Mouse (Mus musculus) skeletal muscle tissue, adult 2 months (tissue): Measurements from ENCODE around the gene Rad23b.
"Not testable (repeated sequence)": the region's sequence is repeated elsewhere in the genome, so short reads cannot be mapped to it uniquely, and the experiment has no call there.

Experiments used
- DNase-seq: peaks from one replicate; pipeline ENCODE4 v3.0.0-alpha.2; 2012; ENCODE audit warnings: low read depth, low spot score

Gene Rad23b

DNA sequence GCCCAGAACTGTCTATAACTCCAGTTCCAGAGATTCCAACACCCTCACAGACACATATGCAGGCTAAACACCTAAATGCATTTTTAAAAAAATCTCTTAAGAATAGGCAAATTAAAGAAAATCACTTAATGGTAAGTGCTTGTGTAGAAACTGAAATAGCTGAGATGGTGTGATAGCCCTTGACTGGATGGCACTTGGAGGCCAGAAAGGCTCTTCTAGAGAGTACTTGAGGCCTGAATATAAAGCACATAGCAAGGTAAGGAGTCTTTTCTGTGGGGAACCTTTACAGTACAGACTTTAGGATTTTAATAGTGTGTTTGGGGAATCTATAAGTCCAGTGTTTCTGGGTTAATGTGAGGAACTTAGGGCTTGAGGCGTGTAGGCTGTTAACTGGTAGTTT, 4.2 kb downstream of the Rad23b start:
- DNase-seq: no peak

DNA sequence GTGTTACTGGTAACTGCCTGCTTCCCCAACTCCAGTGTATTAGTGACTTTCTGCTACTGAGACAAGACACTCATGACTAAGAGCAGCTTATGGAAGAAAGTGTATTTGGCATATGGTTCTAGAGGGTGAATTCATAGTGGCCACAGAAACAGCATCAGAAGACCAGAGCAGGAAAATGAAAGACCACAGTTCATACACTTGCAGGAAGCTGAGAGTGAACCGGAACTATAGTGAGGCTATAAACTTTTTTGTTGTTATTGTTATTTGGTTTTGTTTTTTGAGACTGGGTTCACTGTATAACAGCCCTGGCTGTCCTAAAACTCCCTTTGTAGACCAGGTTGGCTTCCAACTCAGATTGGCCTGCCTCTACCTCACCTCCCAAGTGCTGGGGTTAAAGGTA, 6.0 kb downstream of the Rad23b start:
- no peak for DNase-seq

DNA sequence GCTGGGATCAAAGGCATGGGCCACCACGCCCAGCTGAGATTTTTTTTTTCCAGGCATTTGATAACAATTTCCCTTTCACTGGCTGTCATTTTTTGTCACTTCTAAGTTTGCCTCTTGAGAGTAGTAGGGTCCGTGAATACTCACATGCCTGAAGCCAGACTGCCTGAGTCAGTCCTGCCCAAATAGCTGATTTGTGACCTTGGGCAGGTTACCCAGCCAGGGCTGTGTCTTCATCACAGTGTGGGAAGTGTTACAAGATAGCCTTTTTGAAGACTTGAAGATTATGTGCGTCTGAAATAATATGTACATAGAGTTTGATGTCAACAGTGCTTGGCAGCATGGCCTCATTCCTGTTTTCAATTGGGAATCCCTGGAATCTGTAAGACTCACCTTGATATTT, 6.9 kb downstream of the Rad23b start:
- no peak for DNase-seq

DNA sequence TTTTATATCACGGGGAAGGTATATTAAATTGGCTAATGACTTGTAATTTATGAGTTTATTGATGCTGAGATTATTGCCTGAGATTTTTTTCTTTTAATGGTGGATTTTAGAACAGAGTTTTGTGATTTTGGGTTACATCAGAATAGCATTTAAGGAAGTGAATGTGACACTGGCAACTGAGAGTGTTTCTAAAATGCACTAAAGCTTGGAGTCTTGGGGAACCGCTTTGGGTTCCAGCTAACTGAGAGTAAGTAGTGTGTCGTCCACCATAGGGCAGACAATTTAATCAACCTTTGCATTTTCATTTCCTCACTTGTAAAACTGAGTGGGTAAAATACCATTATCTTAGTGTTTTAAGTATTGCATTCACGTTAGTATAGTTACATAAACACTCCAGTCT, 14.0 kb downstream of the Rad23b start:
- no peak for DNase-seq

DNA sequence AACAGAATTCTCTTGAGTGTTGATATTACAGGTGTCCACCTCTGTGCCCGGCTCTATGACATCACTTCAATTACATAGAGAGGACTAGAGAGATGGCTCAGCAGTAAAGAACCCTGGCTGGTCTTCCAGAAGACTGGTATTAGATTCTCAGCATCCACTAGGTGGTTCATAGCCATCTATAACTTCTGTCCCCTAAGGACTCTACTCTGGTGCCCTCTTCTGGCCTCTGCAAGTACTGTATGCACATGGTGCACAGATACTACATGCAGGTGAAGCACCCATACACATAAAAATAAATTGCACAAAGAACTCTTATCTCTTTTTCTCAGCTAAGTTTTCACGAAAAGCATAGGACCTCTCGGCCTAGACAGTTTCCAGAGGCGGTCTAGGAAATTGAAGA, 14.5 kb downstream of the Rad23b start:
- DNase-seq: no peak

DNA sequence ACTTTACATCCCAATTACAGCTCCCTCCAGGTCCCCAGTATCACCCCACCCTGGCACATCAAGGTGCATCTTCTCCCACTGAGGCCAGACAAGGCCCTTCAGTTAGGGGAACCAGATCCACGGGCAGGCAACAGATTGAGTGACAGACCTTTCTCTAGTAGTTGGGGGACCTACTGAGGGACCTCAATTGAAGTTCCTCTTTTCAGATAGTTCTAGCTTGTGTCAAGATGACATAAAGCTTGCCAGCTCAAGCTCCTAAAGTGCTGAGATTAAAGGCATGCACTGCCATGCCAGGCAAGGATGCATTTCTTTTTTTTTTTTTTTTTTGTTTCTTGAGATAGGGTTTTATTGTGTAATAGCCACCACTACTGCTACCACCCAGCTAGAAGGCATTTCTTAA, 16.2 kb downstream of the Rad23b start:
- no peak for DNase-seq

DNA sequence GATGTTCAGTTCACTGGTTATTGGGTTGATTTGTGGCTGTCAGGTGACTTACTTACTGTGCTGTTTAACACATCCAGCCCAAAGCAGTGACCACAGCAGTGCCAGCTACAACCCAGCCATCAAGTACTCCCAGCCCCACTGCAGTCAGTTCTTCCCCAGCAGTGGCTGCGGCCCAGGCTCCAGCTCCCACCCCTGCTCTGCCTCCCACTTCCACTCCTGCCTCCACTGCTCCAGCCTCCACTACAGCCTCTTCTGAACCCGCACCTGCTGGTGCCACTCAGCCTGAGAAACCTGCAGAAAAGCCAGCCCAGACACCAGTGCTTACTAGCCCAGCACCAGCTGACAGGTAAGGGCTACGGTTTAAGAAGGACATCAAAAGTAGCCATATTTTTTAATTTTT, 20.3 kb downstream of the Rad23b start:
- no peak for DNase-seq

DNA sequence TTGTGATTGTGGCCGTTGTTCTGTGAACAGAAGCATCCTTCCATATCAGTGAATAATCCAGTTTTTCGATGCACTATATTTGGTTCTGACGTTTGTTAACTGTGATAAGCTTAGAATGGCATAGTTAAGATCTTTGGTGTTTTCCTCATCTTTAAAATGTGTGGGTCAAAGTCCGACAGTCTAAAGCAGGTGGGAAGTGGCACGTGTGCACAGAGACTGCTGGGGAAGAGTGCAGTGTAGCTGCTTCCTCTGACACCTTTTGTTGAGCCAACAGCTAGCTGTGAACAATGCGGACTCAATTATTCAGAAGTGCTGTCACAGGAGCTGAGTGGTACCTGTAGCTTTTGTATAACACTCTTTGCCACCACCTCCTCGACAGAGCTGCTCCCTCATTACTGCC, 21.5 kb downstream of the Rad23b start:
- no peak for DNase-seq

DNA sequence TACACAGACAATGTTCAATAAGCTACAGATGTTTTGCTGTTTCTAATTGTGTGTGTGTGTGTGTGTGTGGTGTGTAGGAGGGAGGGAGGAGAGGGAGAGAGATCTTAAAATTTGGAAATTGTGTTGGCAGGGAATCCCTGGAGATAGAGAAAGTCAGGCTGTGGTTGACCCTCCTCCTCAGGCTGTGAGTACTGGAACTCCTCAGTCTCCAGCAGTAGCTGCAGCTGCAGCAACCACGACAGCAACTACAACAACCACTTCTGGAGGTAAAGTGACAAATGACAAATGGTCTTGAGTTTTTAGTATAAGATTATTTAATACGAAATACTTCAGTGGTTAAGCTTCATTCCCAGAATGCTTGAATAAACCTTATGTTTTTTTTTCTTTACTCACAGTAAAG, 32.5 kb downstream of the Rad23b start:
- DNase-seq: no peak

DNA sequence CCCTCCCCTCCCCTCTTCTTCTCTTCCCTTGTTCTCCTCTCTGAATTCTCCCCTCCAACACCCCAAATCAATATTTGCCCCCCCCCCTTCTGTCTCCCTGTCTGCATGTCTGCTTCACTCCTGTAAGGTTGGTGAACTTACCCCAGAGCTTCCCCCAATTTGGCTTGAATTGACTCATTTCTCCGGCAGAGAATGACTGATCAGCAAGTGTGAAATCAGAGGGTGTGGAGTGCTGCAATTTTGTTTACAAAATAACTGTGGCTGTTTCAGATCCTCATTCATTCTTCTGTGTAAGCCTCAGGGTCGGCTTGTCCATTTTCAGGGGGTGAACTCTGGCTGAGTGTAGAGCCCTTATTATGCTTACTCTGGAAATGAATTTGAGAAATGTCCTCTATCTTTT, 36.9 kb downstream of the Rad23b start:
- no peak for DNase-seq

DNA sequence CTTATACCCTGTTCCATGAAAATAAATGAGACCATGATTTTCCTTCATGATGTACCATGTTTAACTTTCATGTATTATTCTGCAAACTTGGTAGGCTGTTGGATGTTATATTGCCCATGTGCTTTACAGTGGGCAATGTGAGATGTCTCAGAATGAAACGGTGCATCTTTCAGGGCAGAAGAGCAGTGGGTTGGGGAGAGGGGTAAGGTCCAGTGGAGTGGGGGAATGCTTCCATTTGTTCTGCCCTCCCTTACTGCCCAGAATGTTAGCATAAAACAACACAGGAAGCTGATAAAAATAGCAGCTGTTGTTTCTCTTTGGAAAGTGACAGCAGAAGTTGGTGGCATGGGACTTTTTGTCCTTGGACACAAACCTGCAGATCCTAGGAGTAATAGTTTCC, 41.6 kb downstream of the Rad23b start:
- no peak for DNase-seq

DNA sequence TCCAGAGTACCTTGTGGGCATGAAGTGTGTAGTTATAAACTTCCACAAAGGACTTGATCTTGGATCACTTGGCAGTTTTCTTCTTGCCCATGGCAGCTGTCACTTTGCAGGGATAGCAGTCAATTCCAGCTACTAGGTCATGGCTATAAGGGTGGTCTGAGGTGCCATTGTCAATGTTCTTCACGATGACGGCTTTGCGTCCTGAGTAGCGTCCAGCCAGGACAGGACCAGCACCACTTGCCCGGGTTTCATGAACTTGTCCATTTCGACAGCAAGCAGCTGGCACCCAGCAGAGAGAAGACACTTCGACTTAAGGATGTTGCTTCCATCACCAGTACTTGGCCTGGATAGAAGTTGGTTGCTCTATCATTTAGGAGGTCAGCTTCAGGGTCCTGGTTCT, 42.6 kb downstream of the Rad23b start:
- no peak for DNase-seq

DNA sequence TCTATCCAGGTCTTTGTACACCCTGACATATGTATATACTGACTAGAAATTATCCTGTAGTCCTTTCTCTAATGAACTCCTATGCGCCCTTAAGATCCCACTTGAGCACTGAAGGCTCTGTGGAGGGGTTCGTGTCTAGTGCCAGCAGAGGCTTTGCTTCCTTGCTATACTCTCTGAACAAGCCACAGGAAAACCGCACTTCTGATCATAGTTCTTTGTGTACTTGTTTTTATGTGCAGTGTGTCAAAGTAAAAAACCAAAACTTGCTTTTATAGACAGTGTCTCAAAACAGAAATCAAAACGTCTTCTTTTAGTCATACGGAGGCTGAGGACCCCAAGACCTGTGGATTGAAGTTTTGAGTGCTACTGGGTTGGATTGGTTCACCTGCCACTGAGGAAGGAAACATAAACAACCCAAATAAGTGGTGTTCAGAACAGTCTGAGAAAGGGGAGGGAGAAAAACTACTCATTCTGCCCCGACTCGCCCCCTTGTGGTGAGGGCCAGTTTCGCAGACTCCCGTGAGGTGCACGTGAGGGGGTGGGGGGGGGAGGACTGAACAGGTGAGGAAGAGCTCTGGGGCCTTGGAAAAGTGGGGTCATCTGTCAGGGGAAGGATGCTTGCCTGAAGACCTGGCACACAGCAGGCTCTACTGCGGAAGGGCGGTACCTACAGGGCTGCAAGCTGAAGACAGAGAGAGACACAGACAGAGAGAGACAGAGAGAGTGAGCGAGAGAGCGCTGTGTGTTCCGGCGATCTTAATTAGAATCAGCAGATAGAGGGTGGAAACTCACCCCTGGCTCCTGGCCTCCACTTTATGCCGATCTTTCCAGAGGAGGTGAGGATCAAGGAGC, 48.3 kb downstream of the Rad23b start:
- no peak for DNase-seq

DNA sequence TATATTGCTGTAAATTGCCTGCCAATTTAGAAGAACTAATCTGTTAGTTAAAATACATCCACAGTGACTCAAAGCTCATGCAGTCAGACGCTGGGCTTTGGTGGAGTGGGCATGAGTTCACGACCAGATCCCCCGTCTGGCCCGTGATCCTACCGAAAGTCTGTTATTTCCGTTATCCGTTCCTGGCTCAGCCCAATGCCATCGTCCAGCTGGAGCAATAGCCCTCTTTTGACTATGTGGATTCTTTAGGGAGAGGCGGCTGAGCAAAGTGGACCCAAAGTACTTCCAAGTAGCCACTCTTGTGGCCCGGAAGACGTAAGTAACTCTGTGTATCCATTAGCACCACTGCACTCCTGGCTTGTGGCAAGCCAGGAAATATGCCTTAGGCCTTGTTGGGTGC, 49.1 kb downstream of the Rad23b start:
- DNase-seq: no peak

DNA sequence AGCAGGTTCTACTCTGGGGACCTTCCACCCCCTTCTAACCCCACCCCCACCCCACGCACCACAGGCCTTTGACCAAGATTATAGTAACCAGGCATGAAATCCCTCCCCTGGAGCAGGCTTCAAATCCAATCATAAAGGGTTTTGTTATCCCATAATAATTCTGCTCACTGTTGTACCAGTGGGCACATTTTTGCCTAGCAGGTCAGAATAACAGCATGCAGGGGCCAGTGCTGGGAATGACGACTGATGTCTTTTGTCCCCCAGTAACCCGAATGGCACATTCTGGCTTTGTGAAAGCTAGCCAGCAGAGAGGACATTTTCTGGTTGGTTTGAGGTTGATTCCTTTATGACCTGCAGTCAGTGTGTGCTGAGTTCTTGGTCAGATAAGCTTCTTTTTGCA, 55.5 kb downstream of the Rad23b start:
- DNase-seq: no peak

DNA sequence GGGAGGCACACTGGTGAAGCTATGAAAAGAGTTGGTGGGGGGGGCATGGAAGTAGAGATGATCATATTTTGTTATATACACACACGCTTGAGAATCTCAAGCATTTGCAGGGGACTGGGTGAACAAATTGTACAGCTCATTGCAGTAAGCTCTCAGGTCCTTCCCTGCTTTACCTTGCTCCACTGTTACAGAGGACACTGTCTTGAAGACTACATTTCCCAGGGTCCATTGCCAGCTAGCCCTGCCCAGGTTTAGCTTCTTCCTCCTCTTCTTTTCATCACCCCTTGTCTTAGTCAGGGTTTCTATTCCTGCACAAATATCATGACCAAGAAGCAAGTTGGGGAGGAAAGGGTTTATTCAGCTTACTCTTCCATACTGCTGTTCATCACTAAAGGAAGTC, 56.7 kb downstream of the Rad23b start:
- no peak for DNase-seq

DNA sequence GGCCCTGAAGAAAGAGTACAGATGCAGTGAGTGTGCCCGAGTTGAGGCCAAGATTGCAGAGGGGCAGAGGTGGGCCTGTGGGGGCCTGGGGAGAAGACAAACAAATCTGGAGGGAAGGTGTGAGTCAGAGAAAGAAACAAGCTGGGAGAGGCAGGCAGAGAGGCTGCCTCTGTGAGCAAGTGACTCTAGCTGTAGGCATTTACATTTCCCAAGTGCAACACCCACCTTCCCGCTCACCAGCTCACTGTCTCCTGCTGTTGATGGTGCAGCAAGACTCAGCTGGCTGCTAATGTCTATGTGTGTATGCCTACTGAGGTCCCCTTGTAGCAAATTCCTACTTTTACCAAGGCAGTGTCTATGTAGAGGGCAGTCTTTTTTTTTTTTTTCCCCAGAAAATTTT, 58.2 kb downstream of the Rad23b start:
- no peak for DNase-seq

DNA sequence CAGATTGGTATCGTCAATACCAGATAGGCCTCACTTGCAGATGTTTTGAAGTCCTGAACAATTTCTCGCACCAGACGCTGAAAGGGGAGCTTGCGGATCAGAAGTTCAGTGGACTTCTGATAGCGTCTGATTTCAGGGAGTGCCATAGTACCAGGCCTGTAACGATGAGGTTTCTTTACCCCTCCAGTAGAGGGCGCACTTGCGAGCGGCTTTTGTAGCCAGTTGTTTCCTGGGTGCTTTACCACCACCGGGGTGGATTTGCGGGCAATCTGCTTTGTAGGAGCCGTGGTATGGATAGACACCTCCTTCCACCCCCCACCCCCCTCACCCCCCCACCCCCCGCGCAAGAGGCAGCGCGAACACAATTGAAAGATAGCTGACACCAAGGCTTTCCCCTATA, 59.2 kb downstream of the Rad23b start:
- no peak for DNase-seq

DNA sequence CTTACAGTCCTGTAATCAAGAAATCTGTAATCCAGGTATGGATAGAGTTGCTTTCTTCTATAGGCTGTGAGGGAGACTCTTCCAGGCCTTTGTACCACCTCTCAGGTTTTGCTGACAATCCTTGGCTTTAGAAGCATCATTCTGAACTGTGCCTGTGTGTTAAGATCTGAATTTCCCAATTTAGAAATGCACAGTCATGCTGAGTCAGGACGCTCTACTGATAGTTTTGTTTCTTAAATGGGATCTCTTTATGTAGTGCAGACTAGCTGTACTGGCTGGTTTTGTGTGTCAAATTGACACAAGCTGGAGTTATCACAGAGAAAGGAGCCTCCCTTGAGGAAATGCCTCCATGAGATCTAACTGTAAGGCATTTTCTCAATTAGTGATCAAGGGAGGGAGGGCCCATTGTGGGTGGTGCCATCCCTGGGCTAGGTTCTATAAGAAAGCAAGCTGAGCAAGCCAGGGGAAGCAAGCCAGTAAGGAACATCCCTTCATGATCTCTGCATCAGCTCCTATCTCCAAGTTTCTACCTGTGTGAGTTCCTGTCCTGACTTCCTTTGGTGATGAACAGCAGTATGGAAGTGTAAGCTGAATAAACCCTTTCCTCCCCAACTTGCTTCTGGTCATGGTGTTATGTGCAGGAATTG, 59.9 kb downstream of the Rad23b start:
- not testable (repeated sequence) for DNase-seq

DNA sequence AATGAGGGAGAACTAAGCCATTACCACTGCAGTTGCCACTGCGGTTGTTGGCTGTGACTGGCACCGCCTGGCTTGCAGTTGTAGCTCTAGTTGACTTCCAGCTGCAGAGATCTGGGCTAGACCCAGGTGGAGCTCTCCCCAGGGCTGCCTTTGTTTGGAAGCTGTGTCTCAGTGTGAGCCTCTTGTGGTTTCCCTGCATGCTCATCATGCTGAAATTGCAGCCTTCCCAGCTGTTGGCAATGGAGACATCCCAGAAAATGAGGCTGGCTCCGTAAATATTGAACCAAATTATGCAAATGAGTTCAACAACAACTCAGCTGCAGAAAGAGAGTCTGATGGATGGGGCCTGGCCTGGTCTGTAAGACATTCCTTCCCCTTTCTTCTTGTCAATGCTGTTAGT, 66.0 kb downstream of the Rad23b start:
- no peak for DNase-seq

DNA sequence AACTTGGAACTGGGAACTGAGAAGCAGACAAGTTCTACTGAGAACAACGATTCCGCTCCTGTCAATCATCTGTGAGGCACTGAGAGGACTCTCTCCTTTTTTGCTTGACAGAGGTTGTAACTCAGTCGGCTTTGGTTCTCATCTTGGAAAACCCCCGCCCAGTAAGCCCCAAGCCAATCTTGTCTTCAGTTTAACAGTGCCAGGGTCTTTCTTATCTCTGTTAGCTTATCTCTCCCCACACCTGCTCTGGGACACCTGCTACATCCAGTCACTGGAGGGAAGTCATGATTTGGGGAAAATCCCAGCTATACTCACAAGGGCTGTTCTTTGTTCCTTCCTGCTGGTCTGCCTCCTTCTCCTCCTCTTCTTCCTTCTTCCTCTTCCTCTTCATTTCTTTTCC, 76.4 kb downstream of the Rad23b start:
- DNase-seq: no peak
